Mouse (Mus musculus): ENCODE results near the gene Olfr792.

The Olfr792 gene

GRCm38 (mm10) chr10:129538862-129539261 is at the start of gene Olfr792:
Gene Olfr792, plus strand, starts transcription at chr10:129539162.
- DNase-seq, result no peak

- DNase-seq, result no peak
These were observed 48.9 kb upstream of the Olfr792 start for GRCm38 (mm10) chr10:129490101-129490500.

- no peak for DNase-seq
These were observed 40.8 kb upstream of the Olfr792 start, which contains the start of gene Olfr790 for GRCm38 (mm10) chr10:129498192-129498591. Gene Olfr790, plus strand, starts transcription at chr10:129498492.

- no peak for DNase-seq
These were observed 17.5 kb upstream of the Olfr792 start, which contains the start of gene Olfr791 for GRCm38 (mm10) chr10:129521492-129521891. Gene Olfr791, plus strand, starts transcription at chr10:129521792.

GRCm38 (mm10) chr10:129549354-129549753 is 10.4 kb downstream of the Olfr792 start:
- peak; percentile 21 to 38 for DNase-seq

- DNase-seq, result no peak
These were observed 28.4 kb downstream of the Olfr792 start, which contains the start of gene Olfr794 for GRCm38 (mm10) chr10:129567355-129567754. Gene Olfr794, plus strand, starts transcription at chr10:129567655.

GRCm38 (mm10) chr10:129577066-129577465 is 38.1 kb downstream of the Olfr792 start:
- no peak for DNase-seq
